Mouse (Mus musculus) adrenal gland, adult 18-20 months (tissue): ENCODE data around the gene Slc35e3. TPM values are rescaled to one million over a fixed set of nuclear protein-coding genes. Genes with fewer than 3 reads are reported as not detected.
"Not testable (repeated sequence)": the region's sequence is repeated elsewhere in the genome, so short reads cannot be mapped to it uniquely, and the experiment has no call there.

Experiments
- DNase-seq, 2 experiments: peaks; one replicate each; pipeline ENCODE4 v3.0.0; 2021 to 2022; ENCODE audit warnings: low spot score in 2 of 2
- total RNA-seq, 2 experiments: library from RNA; stranded (reverse); gene quantifications; 1 replicate in 1 of 2; 2 replicates in 1 of 2; pipeline ENCODE4 v1.2.3; 2021

The Slc35e3 gene
- total RNA-seq, 2 experiments from 2014 or later: 13.1 to 15.0 TPM

GRCm38 (mm10) chr10:117734104-117734852 is 11.9 kb downstream of the Slc35e3 start:
- not testable (repeated sequence) for DNase-seq

GRCm38 (mm10) chr10:117733626-117734025 is 12.5 kb downstream of the Slc35e3 start:
- DNase-seq: not testable (repeated sequence)

GRCm38 (mm10) chr10:117732962-117733592 is 13.1 kb downstream of the Slc35e3 start:
- DNase-seq: no peak

GRCm38 (mm10) chr10:117732184-117732583 is 14.0 kb downstream of the Slc35e3 start:
- DNase-seq: no peak

GRCm38 (mm10) chr10:117731244-117732101 is 14.7 kb downstream of the Slc35e3 start:
- DNase-seq: peak; percentile 41 to 45

DNA sequence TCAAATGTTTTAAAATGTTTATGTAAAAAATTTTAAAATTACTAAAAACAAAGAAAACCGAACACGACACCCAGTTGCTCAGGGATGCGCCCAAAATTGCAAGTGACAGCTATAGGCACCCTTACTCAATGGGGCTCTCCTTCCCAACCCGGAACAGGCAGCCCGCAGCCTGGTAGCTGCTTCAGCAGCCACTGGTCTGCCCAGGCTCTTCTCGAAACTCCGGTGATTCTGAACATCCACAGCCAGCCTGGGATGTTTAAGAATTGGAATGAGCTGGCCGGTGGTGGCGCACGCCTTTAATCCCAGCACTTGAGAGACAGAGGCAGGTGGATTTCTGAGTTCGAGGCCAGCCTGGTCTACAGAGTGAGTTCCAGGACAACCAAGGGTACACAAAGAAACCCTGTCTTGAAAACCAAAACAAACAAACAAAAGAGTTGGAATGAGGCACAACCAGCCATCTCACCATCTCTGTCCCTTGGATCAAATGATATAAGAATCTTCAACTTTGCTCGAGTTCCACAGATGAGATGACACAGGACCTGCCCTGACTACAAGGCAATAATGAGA is 15.4 kb downstream of the Slc35e3 start:
- no peak for DNase-seq

- no peak for DNase-seq
Observed at GRCm38 (mm10) chr10:117730140-117730539, 16.0 kb downstream of the Slc35e3 start.

- no peak for DNase-seq
Observed at GRCm38 (mm10) chr10:117729139-117729814, 16.9 kb downstream of the Slc35e3 start.

- DNase-seq: no peak
Observed at GRCm38 (mm10) chr10:117728574-117728973, 17.6 kb downstream of the Slc35e3 start.

- DNase-seq: no peak
Observed at GRCm38 (mm10) chr10:117727518-117728110, 18.6 kb downstream of the Slc35e3 start.

GRCm38 (mm10) chr10:117726888-117727385 is 19.2 kb downstream of the Slc35e3 start:
- DNase-seq: no peak

GRCm38 (mm10) chr10:117726350-117726749 is 19.8 kb downstream of the Slc35e3 start:
- DNase-seq: no peak

DNA sequence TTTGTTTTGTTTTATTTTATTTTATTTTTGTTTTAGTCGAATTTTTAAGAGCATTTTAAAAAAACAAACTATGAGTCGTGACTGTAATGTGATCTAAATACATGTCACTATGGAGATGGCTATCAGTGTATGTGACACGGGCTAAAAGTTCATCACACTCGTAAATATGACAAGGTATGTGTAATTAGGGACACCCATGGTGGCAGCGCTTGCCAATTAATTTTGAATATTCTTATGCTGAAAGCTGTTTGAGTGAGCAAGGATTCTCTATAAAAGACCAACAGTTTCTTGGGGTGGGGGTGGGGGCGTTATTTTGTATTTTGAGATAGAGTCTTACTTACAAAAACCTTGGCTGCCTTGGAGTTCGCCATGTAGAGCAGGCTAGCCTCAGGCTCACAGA is 20.5 kb downstream of the Slc35e3 start:
- DNase-seq: no peak

GRCm38 (mm10) chr10:117724804-117725361 is 21.3 kb downstream of the Slc35e3 start:
- no peak for DNase-seq

DNA sequence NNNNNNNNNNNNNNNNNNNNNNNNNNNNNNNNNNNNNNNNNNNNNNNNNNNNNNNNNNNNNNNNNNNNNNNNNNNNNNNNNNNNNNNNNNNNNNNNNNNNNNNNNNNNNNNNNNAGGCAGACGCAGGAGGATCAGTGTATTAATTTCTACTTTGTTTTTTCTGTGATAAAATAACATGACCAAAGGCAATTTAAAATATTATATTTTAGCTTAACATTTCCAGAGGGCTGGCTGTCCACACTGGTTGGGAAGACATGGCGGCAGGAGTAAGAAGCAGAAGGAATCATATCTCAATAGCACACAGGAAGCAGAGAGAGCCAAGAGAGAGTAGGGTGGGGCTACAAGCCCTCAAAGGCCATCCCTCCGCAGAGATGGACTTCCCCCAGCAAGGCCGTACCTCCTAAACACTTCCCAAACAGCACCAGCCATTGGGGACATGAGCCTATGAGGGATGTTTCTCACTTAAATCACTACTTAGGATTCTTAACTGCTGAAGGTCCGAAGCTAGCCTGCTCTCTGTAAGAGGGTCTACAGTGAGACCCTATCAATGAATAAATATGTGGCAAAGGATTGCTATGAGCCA is 21.9 kb downstream of the Slc35e3 start:
- DNase-seq: no peak

- DNase-seq: peak; percentile 56
Observed at GRCm38 (mm10) chr10:117718161-117719119, 27.7 kb downstream of the Slc35e3 start.

DNA sequence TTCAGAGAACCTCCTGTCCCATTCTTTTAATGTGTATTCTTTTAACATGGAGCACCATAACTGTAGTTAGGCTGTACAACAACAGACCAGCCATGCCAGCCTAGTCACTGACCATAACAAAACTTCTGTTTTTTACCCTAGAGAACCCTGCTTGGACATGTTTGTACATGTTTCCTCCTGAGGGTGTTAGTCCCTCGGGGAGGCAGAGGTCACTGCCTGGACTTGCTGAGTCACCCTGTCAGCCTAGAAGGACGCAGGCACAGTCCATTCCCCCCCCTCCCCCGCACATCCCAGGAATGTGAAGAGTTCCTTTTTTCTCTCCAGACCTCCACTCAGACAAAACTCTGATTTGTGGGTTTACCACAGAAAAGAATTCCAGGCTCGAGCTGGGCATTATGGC is 28.6 kb downstream of the Slc35e3 start:
- DNase-seq: peak in 1 of 2 experiments; percentile 43

GRCm38 (mm10) chr10:117716686-117717085 is 29.5 kb downstream of the Slc35e3 start:
- DNase-seq: no peak
